Mouse (Mus musculus): ENCODE data around the gene Cst6. TPM values are rescaled to one million over a fixed set of nuclear protein-coding genes. Genes with fewer than 3 reads are reported as not detected.

The Cst6 gene
- total RNA-seq, 2 experiments from 2014 or later: 15.4 to 17.9 TPM

DNA sequence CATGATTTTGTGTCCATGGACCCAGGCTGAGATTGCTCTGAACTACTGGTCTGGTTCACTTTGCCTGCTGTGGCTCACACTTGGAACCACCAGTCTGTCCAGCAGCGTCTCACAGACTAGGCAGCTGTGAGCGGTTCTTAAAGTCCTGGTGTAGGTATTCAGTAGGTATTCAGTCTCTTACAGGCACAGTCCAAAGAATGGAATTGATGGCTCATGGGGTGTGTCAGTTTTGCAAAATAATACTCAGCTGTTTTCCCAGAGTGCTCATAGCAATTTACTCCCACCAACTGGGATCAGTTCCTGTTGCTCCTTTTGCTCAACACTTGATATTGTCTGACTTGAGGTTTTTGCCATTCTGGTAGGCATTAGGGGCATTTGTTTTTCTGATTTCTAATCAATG lies 12.8 kb upstream of the Cst6 start:
- intact Hi-C loops (cut with DNase I): no loop called here
- DNase-seq (ENCODE audit: low spot score in 2 of 2): no peak

DNA sequence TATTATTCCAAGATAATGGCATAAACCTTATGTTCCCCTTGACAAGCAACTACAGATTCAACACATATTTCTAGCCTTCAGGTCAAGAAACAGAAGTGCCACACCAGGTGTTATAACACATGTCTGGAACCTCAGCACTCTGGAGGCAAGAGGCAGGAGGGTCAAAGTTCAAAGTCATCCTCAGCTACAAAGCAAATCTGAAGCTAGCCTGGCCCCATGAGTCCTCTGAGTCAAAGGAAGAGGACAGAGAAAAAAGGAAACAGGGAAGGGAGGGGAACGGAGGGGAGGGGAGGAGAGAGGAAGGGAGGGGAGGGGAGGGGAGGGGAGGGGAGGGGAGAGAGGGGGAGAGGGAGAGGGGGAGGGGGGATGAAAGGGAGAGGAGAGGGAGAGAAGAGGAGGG lies 6.7 kb upstream of the Cst6 start:
- no peak for DNase-seq (ENCODE audit: low spot score in 2 of 2)
- intact Hi-C loops (cut with DNase I): no loop called here

DNA sequence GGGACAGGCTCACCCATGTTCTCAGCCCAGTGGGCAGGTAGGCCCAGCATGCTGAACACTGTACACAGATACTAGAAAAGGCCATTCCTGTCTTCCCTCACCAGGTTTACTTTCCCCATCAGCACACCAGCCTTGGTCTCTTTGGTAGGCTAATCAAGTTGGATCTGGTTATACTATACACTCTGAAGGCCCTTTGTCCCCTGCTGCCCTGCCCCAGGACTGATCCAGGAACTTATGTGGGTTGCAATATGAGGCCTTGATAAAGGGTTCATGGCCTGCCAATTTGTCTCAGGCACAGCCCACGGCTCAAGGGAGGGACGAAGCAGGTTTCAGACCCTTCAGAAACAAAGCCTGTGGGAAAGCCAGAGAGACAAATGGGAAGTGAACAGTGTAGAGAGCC lies 4.2 kb upstream of the Cst6 start:
- intact Hi-C loops (cut with DNase I): no loop called here
- no peak for DNase-seq (ENCODE audit: low spot score in 2 of 2)

DNA sequence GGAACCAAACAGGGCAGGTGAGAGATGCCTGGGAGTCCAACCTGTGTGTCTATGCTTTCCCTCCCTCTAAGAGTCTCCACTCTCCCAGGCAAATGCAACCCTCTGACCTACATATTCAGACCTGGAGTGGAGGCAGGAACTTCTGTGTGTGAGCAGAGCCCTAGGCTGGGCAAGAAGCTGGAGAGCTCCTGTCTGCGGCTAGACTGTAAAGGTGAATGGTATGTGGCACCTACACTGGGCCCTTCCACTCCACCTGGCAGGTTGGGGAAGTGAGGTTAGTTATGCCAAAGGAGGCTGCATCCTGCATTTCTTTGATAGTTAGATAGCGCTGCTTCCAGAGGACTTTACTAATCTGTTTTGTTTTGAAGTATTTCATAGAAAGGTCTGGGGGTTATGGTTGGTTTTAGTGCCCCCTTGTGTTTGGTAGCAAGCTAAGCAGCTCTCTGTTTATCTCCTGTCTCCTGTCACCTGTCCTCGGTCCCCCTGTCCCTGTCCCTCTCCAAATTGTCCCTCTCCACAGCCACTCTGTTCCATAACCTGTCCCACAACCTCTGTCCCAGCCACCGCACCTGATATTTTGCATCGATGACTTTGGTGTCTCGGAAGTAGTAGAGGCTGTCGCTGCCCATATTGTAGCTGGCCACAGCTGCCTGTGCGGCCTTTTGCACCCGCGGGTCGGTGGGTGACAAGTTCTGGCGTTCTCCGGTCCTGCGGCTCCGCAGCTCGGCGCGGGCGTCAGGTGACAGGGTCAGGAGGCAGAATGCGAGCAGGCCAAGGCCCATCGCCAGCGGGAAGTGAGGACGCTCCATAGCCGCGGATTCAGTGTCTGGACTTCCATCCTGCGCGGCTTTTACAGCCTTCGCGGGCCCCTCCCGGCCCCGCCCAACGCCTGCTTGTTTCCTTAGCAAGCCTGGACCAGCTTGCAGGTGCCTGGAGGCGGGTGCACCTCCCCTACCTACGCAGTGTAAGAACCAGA lies 560 bp downstream of the Cst6 start:
- intact Hi-C loops (cut with DNase I): loop anchor here (5.0 kb wide), 1 partner anchor 42 kb away; no protein-coding TSS in a partner anchor
- peak; percentile 11 to 18 for DNase-seq (ENCODE audit: low spot score in 2 of 2)

DNA sequence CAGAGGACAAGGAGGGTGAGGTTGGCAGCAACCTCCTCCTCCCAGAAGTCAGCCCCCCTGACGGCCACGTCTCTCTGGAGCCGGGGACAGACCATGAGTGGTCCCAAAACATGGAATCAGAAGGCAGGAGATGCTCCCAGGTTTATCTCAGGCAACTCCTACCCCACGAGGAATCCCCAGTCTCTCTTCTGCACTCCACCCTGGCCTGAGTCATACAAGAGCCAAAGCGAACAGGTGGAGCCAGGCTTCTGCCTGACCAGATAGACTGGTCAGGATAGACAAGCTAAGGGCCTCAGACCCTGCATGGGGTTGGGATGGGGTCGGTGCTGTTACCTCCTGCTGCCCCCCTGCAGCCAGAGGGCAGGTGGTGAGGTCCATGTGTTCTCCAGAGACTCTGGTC lies 1.3 kb downstream of the Cst6 start:
- no peak for DNase-seq (ENCODE audit: low spot score in 2 of 2)
- intact Hi-C loops (cut with DNase I): loop anchor here (5.0 kb wide), 1 partner anchor 41 kb away; no protein-coding TSS in a partner anchor

DNA sequence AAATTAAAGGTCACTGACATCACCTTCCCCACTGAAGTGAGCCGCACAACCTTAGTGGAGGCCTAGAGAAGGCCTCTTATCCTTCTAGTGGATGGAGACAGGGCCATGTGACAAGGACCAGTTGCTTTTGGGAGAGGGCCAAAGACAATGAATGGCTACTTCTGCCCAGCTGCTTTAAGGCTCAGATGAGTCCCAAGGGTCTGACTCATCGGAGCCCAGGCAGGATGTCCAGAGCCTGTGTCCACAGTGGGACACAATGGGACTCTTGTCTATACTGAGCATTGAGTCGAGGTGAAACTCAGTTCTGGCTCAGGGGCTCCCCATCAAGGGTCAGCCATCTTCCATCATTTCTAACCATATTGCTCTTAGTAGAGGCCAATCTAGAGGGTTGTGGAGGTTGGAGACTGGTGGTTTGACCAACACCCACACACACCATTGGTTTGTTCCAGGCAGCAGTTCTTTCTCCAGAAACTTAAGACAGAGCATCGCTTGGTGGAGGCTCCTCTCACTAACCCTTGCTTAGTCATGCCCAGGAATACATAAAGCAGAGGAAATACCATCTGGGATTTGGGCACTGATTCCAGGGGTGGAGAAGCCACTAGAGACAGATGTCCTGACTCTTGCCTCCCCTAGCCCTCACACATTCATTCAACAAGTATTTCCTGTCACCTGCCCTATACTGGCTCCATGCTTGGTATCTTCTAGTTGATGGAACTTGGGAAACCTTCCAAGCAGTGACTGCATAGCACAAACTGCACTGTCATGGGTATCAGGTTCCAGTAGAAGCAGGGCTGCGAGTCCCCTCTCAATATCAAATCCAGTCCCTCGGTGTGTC lies 3.9 kb downstream of the Cst6 start:
- intact Hi-C loops (cut with DNase I): loop anchor here (5.0 kb wide), 1 partner anchor 38 kb away; no protein-coding TSS in a partner anchor
- DNase-seq (ENCODE audit: low spot score in 2 of 2): no peak

DNA sequence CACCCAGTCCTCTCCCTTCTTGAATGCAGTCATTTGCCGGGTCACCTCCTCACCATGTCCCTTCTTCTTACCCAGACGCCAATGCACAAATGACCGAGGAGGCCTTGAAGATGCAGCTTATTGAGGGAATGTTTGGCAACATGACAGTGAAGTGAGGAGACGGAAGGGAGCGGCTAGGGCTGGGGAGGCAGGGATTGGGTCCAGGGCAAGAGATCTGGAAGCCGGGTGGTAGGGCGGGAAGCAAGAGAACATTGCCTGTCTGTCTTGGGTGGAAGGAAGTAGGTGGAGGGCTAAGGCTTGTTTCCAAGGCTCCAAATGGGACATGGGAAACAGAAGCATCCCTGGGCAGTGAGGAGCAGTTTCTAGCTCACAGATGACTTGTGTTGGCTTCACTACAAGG lies 8.0 kb downstream of the Cst6 start:
- intact Hi-C loops (cut with DNase I): no loop called here
- DNase-seq (ENCODE audit: low spot score in 2 of 2): no peak

DNA sequence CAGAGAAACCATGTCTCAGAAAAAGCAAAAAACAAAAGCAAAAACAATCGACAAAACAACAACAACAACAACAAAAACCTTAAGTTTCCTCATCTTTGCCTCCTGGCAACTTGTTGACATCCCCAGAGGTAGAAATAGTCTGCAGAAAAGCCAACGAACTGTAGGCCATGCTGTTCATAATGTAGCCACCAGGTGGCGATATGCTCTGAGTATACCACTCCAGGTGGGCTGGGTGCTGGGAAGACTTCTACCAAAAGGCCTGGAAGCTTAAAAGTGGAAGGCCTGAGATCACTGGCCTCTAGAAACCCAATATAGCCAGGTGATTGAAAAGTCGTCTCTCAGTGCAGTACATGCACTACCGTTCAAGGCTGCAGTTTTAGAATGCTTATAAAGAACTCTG lies 11.4 kb downstream of the Cst6 start:
- intact Hi-C loops (cut with DNase I): no loop called here
- peak; percentile 79 to 83 for DNase-seq (ENCODE audit: low spot score in 2 of 2)

DNA sequence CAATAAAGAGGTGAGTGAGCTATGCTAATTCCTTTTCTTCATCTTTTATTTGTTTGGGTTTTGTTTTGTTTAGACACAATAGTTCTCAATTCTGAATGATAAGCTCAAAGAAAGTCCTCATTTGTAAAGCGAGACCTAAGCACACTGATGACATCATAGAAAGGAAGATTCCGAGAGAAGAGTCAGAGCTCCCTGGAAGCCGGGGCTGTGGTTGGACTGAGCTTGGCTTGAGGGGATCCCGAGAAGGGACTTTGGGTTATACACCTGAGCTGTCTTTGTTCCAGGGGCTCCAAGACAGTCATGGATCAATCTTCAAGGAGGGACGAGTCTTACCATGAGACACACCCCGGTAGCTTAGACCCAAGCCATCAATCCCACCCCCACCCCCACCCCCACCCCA lies 13.9 kb downstream of the Cst6 start, which contains the start of gene Catsper1:
Catsper1 (plus strand) TSS at position 301 of the 400 bp plus-strand sequence.
- intact Hi-C loops (cut with DNase I): no loop called here

DNA sequence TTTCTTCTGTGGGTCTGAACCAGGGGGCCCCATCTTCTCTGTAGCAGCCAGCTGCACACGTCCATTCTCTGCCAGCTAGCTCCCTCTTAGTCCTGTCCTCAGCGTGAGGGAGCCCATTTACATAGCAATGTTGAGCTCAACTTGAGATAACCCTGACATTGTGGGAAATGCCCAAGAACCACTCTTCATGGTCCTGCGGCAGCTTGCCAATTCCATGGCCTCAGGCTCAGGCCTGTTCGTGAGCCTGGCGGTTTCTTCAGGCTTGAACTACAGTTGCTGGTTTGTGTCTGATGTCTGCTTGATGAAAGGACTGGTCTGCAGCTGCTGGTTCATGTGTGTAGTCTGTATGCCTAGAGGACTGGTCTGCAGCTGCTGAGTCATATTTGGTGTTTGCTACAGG lies 14.6 kb downstream of the Cst6 start:
- DNase-seq (ENCODE audit: low spot score in 2 of 2): peak in 1 of 2 experiments; percentile 13
- intact Hi-C loops (cut with DNase I): no loop called here

More for the DNA sequence above, 13.9 kb downstream of the Cst6 start, which contains the start of gene Catsper1:
- DNase-seq (ENCODE audit: low spot score in 2 of 2): no peak

DNA sequence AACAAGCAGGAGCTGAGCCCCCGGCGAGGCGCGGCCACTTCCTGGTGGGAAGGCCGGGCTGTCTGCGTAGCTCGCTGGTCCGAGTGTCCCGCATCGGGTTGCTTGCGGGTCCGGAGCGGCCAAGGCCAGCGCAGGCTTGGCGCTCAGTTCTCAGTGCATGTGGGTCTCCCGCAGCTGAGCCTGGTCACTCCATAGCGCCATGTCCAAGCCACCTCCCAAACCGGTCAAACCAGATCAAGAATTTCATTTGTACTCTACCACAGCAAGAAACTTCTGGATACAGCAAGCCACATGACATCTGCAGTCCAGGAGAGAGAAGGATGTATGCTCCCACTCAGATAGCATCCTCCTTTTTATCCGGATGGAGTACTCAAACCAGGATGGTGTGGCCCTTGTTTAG lies 21.4 kb downstream of the Cst6 start:
- intact Hi-C loops (cut with DNase I): no loop called here
- no peak for DNase-seq (ENCODE audit: low spot score in 2 of 2)

DNA sequence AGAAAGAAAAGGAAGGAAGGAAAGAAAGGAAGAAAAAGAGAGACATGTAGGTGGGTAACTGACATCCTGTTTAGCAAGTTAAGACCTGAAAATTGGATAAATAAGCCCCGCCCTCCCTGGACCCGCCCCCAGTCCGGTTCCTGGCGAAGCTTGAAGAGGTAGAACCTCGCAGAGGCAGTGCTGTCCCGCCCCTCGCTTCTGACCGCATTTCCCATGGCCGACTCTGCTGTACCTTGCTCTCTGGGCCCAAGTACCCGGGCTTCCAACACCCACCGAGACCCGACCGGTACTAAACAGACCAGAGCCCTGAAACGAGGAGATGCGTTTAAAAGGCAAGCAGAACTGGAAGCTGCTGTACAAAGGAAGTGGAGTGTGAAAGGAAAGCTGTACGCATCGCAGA lies 25.6 kb downstream of the Cst6 start:
- intact Hi-C loops (cut with DNase I): no loop called here
- DNase-seq (ENCODE audit: low spot score in 2 of 2): no peak

DNA sequence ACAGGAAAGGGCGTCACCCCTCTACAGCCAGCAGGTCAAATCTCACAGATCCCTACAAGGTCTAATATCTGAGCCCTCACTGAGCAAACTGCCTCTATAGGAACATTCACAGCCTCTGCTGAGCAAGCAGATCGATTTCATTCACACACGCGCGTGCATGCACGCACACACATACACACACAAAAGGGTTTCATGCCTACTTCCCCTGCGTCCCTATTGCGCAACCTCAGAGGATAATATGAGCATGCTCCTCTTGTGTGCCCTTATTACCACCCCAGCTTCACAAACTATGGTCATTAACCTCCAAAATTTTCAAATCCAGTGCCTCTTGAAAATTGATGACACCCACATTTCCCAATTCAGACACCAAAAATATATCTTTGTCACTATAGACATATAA lies 36.2 kb downstream of the Cst6 start:
- DNase-seq (ENCODE audit: low spot score in 2 of 2): no peak
- intact Hi-C loops (cut with DNase I): no loop called here

DNA sequence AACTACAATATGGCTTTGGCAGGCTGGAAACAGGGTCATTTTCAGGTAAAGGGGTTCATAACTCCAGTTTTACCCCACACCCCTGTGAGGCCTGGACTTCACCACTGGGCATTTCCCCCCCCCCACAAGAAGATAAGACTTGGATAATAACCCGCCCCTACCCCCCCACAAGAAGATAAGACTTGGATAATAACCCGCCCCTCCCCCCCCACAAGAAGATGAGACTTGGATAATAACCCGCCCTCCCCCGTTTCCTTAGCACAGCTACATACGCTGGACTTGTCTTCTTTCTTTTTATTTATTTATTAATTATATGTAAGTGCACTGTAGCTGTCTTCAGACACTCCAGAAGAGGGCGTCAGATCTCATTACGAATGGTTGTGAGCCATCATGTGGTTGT lies 40.3 kb downstream of the Cst6 start:
- intact Hi-C loops (cut with DNase I): loop anchor here (5.0 kb wide), 1 partner anchor 38 kb away; the partner anchor contains the start of gene Cst6
- DNase-seq (ENCODE audit: low spot score in 2 of 2): no peak

DNA sequence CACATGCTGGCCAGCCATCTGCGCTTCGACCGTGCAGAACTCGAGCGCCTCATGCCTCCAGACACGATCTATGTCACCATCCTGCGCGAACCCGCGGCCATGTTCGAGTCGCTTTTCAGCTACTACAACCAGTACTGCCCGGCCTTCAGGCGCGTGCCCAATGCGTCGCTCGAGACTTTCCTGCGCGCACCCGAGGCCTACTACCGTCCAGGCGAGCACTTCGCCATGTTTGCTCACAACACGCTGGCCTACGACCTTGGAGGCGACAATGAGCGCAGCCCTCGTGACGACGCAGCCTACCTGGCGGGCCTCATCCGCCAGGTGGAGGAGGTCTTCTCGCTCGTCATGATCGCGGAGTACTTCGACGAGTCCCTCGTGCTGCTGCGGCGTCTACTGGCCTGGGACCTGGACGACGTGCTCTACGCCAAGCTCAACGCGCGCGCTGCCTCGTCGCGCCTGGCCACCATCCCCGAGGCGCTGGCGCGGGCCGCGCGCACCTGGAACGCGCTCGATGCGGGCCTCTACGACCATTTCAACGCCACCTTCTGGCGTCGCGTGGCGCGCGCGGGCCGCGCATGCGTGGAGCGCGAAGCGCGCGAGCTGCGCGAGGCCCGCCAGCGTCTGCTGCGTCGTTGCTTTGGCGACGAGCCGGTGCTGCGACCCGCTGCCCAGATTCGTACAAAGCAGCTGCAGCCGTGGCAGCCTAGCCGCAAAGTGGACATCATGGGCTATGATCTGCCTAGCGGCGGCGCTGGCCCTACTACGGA lies 42.2 kb downstream of the Cst6 start:
- DNase-seq (ENCODE audit: low spot score in 2 of 2): no peak
- intact Hi-C loops (cut with DNase I): loop anchor here (5.0 kb wide), 1 partner anchor 40 kb away; the partner anchor contains the start of gene Cst6

DNA sequence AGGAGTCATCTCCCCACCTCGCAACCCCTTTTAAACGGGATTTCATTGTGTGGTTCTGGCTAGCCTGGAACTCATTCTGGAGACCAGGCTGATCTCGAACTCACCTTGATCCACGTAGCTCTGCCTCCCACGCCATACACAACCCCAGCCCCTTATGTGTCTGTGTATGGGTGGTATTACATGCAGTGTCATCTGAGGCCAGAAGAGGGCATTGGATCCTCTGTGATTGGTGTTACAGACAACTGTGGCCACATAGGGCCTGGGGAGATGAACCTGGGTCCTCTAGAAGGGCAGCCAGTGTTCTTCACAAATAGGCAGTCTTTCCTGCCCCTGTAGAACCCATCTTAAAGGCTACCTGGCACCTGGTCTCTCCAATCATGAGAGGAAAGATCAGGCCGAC lies 43.1 kb downstream of the Cst6 start:
- no peak for DNase-seq (ENCODE audit: low spot score in 2 of 2)
- intact Hi-C loops (cut with DNase I): loop anchor here (5.0 kb wide), 1 partner anchor 41 kb away; the partner anchor contains the start of gene Cst6

DNA sequence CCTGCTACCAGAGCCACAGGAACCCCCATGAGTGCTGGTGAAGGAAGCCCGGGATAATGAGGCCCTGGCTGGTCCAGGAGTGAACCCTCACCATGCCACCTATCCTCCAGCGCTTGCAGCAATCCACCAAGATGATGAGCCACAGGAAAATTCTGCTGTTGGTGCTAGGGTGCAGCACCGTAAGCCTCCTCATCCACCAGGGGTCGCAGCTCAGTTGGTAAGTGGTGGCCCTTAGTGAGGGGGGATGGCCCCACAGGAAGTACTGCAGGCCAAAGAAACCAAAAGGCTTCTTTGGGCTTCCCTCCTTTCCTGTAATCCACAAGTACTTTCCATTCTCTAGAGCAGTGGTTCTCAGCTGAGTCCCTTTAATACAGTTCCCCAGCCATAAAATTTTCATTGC lies 46.9 kb downstream of the Cst6 start:
- peak; percentile 39 to 56 for DNase-seq (ENCODE audit: low spot score in 2 of 2)
- intact Hi-C loops (cut with DNase I): no loop called here

DNA sequence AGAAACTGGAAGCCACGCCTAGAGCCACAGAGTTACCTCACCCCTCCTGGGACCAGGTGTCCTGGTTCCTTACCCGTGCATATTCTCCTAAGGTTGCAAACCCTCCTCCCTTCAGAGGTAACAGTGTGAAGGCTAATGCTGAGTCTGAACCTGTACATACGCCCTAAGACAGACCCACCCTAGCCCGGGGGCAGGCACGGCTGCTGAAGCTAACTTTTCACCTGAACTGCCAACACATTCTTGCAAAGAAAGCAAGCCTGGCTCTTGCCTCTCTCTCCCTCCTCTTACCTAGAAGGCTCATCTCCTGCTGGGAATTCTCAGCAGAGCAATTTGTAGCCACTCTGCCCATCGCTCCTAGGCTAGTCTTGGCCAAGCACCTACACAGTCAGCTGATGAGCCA lies 48.8 kb downstream of the Cst6 start:
- intact Hi-C loops (cut with DNase I): no loop called here
- no peak for DNase-seq (ENCODE audit: low spot score in 2 of 2)
